Mouse (Mus musculus) kidney, postnatal 0 days (tissue): ENCODE data around the gene Tmprss7. TPM values are rescaled to one million over a fixed set of nuclear protein-coding genes. Genes with fewer than 3 reads are reported as not detected.

Experiments
- ATAC-seq: fragments of 200-750 bp; cut with Nextera tagmentation; replicated peaks from 2 replicates; pipeline ENCODE4 v1.8.0; 2017; ENCODE audit warnings: low read depth, moderate number of reproducible peaks, moderate TSS enrichment, moderate library complexity; ENCODE audit not compliant: low FRiP score
- DNase-seq: peaks from one replicate; pipeline ENCODE4 v3.0.0-alpha.2; 2016; ENCODE audit warnings: low spot score
- H3K27ac ChIP-seq: fragments of 300-500 bp; sonication (generic); 2 replicates; pipeline ENCODE4 v1.5.1; 2014; ENCODE audit warnings: mild to moderate bottlenecking
- H3K27me3 ChIP-seq: fragments of 300-500 bp; sonication (generic); 2 replicates; pipeline ENCODE4 v1.6.1; 2014; ENCODE audit warnings: low read length, mixed read lengths; ENCODE audit not compliant: insufficient read depth
- H3K36me3 ChIP-seq: fragments of 300-500 bp; sonication (generic); 2 replicates; pipeline ENCODE4 v1.6.1; 2014; ENCODE audit warnings: low read length, mixed read lengths; ENCODE audit not compliant: insufficient read depth
- H3K4me1 ChIP-seq: fragments of 300-500 bp; sonication (generic); replicated peaks from 2 replicates; pipeline ENCODE4 v1.6.1; 2014; ENCODE audit warnings: antibody characterized with exemption, low read length, mixed read lengths; ENCODE audit not compliant: insufficient read depth
- H3K4me2 ChIP-seq: fragments of 300-500 bp; sonication (generic); 2 replicates; pipeline ENCODE4 v1.6.1; 2014; ENCODE audit warnings: mild to moderate bottlenecking, low read length, moderate library complexity, mixed read lengths
- H3K4me3 ChIP-seq: fragments of 300-500 bp; sonication (generic); replicated peaks from 2 replicates; pipeline ENCODE4 v1.5.1; 2014; ENCODE audit warnings: low read depth, low read length
- H3K9ac ChIP-seq: fragments of 300-500 bp; sonication (generic); 2 replicates; pipeline ENCODE4 v1.6.1; 2014; ENCODE audit warnings: low read depth, low read length
- H3K9me3 ChIP-seq: fragments of 300-500 bp; sonication (generic); replicated peaks from 2 replicates; pipeline ENCODE4 v1.6.1; 2016; ENCODE audit warnings: low read length, inconsistent platforms, mixed read lengths
- CTCF ChIP-seq: IDR thresholded peaks from 2 replicates; pipeline ENCODE4 v1.5.1; 2016; ENCODE audit warnings: antibody characterized with exemption, low read depth, mild to moderate bottlenecking, moderate library complexity
- WGBS: fragments of 180-500 bp; shearing (Covaris S2); extraction: QIAGEN DNeasy Blood & Tissue Kit; methylation state at CpG from one replicate; pipeline ENCODE4 v1.1.7; 2014; 5-methylcytosine and 5-hydroxymethylcytosine counted together
- polyA plus RNA-seq: library from polyadenylated mRNA; unstranded; fragments of >200 nt; fragmentation: Nextera tagmentation; extraction: Ambion mirVana; gene quantifications from 2 replicates; pipeline ENCODE4 v1.2.1, GENCODE M21; 2015

Gene Tmprss7
- polyA plus RNA-seq, 1 experiment from 2014 or later: 0.21 TPM

GRCm38 (mm10) chr16:45653009-45653933 lies 40.2 kb downstream of the Tmprss7 start:
- 0 out of 2 replicates have a peak, but pooled peaks have one; percentile 8 for ATAC-seq
- no peak overlapping the region for H3K27ac ChIP-seq

GRCm38 (mm10) chr16:45651497-45651896 lies 42.0 kb downstream of the Tmprss7 start:
- WGBS: 61% methylated on average over 2 of the region's 2 CpGs
- DNase-seq (no peak), ATAC-seq (no peak)
- Histone ChIP-seq H3K27me3 (0 out of 2 replicates have a peak, but pooled peaks cover 3% of the 10 kb centered on the region), H3K9ac (no peak overlapping the region), H3K4me2 (no peak overlapping the region), H3K4me3 (no peak overlapping the region), H3K27ac (no peak overlapping the region), H3K36me3 (no peaks in the 10 kb centered on the region), H3K4me1 (peaks cover 6% of the 10 kb centered on the region; the same call in 1 of the 2 replicates), H3K9me3 (no peaks in the 10 kb centered on the region)
- no peak for TF ChIP-seq CTCF

More at GRCm38 (mm10) chr16:45653009-45653933, 40.2 kb downstream of the Tmprss7 start:
- H3K4me2 ChIP-seq: peak overlapping the region; percentile 89
- 14% methylated on average over 17 of the region's 17 CpGs for WGBS
- H3K36me3 ChIP-seq: no peaks in the 10 kb centered on the region
- H3K27me3 ChIP-seq: 0 out of 2 replicates have a peak, but pooled peaks cover 3% of the 10 kb centered on the region
- H3K4me3 ChIP-seq: peak overlapping the region; percentile 38
- peaks cover 6% of the 10 kb centered on the region; the same call in 1 of the 2 replicates for H3K4me1 ChIP-seq
- TF ChIP-seq CTCF: no peak
- DNase-seq: no peak
- no peaks in the 10 kb centered on the region for H3K9me3 ChIP-seq
- H3K9ac ChIP-seq: peak overlapping the region; percentile 47; the same call in 1 of the 2 replicates

GRCm38 (mm10) chr16:45644380-45644779 lies 49.1 kb downstream of the Tmprss7 start:
- H3K4me3 ChIP-seq: no peak overlapping the region
- no peak overlapping the region for H3K27ac ChIP-seq
- WGBS: 49% methylated on average over 6 of the region's 6 CpGs
- no peak overlapping the region for H3K4me2 ChIP-seq
- no peak overlapping the region for H3K9ac ChIP-seq
- TF ChIP-seq CTCF: no peak
- no peaks in the 10 kb centered on the region for H3K9me3 ChIP-seq
- no peak for DNase-seq
- no peaks in the 10 kb centered on the region for H3K4me1 ChIP-seq
- H3K27me3 ChIP-seq: no peaks in the 10 kb centered on the region
- H3K36me3 ChIP-seq: no peaks in the 10 kb centered on the region
- no peak for ATAC-seq

GRCm38 (mm10) chr16:45643944-45644343 lies 49.5 kb downstream of the Tmprss7 start:
- Histone ChIP-seq H3K9me3 (no peaks in the 10 kb centered on the region), H3K9ac (no peak overlapping the region), H3K36me3 (no peaks in the 10 kb centered on the region), H3K4me3 (no peak overlapping the region), H3K27ac (no peak overlapping the region), H3K27me3 (no peaks in the 10 kb centered on the region), H3K4me2 (no peak overlapping the region), H3K4me1 (no peaks in the 10 kb centered on the region)
- 83% methylated on average over 3 of the region's 3 CpGs for WGBS
- no peak for TF ChIP-seq CTCF
- DNase-seq: no peak
- no peak for ATAC-seq

GRCm38 (mm10) chr16:45641301-45641700 lies 52.2 kb downstream of the Tmprss7 start:
- WGBS: 59% methylated on average over 3 of the region's 3 CpGs
- Histone ChIP-seq H3K9ac (no peak overlapping the region), H3K9me3 (no peaks in the 10 kb centered on the region), H3K4me3 (no peak overlapping the region), H3K4me1 (no peaks in the 10 kb centered on the region), H3K36me3 (no peaks in the 10 kb centered on the region), H3K27ac (no peak overlapping the region), H3K27me3 (no peaks in the 10 kb centered on the region), H3K4me2 (no peak overlapping the region)
- no peak for ATAC-seq
- no peak for DNase-seq
- no peak for TF ChIP-seq CTCF

- no peaks in the 10 kb centered on the region for H3K4me1 ChIP-seq
- no peak overlapping the region for H3K4me2 ChIP-seq
- no peak overlapping the region for H3K4me3 ChIP-seq
- no peaks in the 10 kb centered on the region for H3K9me3 ChIP-seq
- 73% methylated on average over 10 of the region's 10 CpGs for WGBS
- ATAC-seq (no peak), DNase-seq (no peak)
- no peaks in the 10 kb centered on the region for H3K36me3 ChIP-seq
- no peak overlapping the region for H3K9ac ChIP-seq
- H3K27me3 ChIP-seq: no peaks in the 10 kb centered on the region
- no peak overlapping the region for H3K27ac ChIP-seq
- TF ChIP-seq CTCF: no peak
Observed at GRCm38 (mm10) chr16:45640070-45640762, 53.2 kb downstream of the Tmprss7 start.
